Mouse (Mus musculus): Measurements from ENCODE around the gene Rabep2.
A peak's percentile ranks its signal among the peaks of the same experiment; 100 is the strongest.

GRCm38 (mm10) chr7:126467271-126467670, 38.7 kb downstream of the Rabep2 start:
- TF ChIP-seq CTCF (IDR thresholded peaks at IDR 0.05; ENCODE audit: low read depth, low read length) (peak; percentile 78), TAL1 (conservative IDR thresholded peaks at IDR 0.05; ENCODE audit: low read depth, low read length) (no peak), POLR2AphosphoS5 (IDR thresholded peaks at IDR 0.05; ENCODE audit: insufficient replicate concordance, low read depth, low read length) (no peak), GATA1 (IDR thresholded peaks at IDR 0.05; ENCODE audit: borderline replicate concordance, low read length) (no peak)

Measured in G1E (cell line).